Mouse (Mus musculus) midbrain, embryonic 16.5 days (tissue): ENCODE results near the gene Vps16. TPM values are rescaled to one million over a fixed set of nuclear protein-coding genes. Genes with fewer than 3 reads are reported as not detected.

Experiments
- ATAC-seq: fragments of 200-750 bp; cut with Nextera tagmentation; 2 replicates; pipeline ENCODE4 v1.8.0; 2017; ENCODE audit warnings: moderate TSS enrichment
- H3K27ac ChIP-seq: fragments of 300-500 bp; sonication (generic); 2 replicates; pipeline ENCODE4 v1.5.1; 2014; ENCODE audit warnings: mild to moderate bottlenecking, low read length, mixed read lengths
- H3K27me3 ChIP-seq: fragments of 300-500 bp; sonication (generic); 2 replicates; pipeline ENCODE4 v1.6.1; 2014; ENCODE audit warnings: low read depth, low read length, mixed read lengths; ENCODE audit not compliant: control insufficient read depth, insufficient read depth
- H3K36me3 ChIP-seq: fragments of 300-500 bp; sonication (generic); 2 replicates; pipeline ENCODE4 v1.6.1; 2014; ENCODE audit warnings: mild to moderate bottlenecking, low read length, moderate library complexity, mixed read lengths; ENCODE audit not compliant: control insufficient read depth, insufficient read depth
- H3K4me1 ChIP-seq: fragments of 300-500 bp; sonication (generic); 2 replicates; pipeline ENCODE4 v1.6.1; 2014; ENCODE audit warnings: mild to moderate bottlenecking, low read length, mixed read lengths; ENCODE audit not compliant: control insufficient read depth, insufficient read depth
- H3K4me2 ChIP-seq: fragments of 300-500 bp; sonication (generic); 2 replicates; pipeline ENCODE4 v1.6.1; 2014; ENCODE audit warnings: mild to moderate bottlenecking, low read length, mixed read lengths
- H3K4me3 ChIP-seq: fragments of 300-500 bp; sonication (generic); 2 replicates; pipeline ENCODE4 v1.5.1; 2014; ENCODE audit warnings: low read depth, mild to moderate bottlenecking, low read length, moderate library complexity, mixed read lengths
- H3K9ac ChIP-seq: fragments of 300-500 bp; sonication (generic); 2 replicates; pipeline ENCODE4 v1.6.1; 2014; ENCODE audit warnings: low read depth, low read length, mixed read lengths
- H3K9me3 ChIP-seq: fragments of 300-500 bp; sonication (generic); replicated peaks from 2 replicates; pipeline ENCODE4 v1.6.1; 2014; ENCODE audit warnings: mild to moderate bottlenecking, low read length, mixed read lengths; ENCODE audit not compliant: control insufficient read depth, poor library complexity, severe bottlenecking
- WGBS: fragments of 180-500 bp; shearing (Covaris S2); extraction: QIAGEN DNeasy Blood & Tissue Kit; methylation state at CpG from one replicate; pipeline ENCODE4 v1.1.7; 2014; 5-methylcytosine and 5-hydroxymethylcytosine counted together
- polyA plus RNA-seq: library from polyadenylated mRNA; unstranded; fragments of >200 nt; fragmentation: Nextera tagmentation; extraction: Ambion mirVana; gene quantifications from 2 replicates; pipeline ENCODE4 v1.2.1, GENCODE M21; 2015

Vps16 gene
- polyA plus RNA-seq, 1 experiment from 2014 or later = 110 TPM

DNA sequence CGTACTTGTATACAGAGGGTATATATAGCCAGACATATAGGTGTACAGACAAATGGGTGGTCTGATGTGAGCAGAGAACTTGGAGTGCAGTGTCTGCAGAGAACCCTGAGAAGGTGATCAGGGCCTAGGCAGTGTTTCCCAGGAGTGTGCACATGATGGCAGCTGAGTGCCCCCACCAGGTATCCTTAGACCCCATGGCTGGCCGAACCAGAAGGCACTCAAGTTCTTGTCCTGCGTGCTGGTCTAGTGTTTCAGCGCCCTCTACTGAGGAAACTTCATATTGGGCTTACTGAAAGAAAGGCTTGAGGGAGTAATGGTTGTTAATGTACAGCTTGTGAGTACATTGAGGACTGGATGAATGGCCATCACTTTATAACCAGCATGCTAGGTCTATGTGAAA lies 9.0 kb downstream of the Vps16 start:
- peak; percentile 39; the same call in 1 of the 2 replicates for ATAC-seq
- no peak overlapping the region for H3K9ac ChIP-seq
- H3K4me1 ChIP-seq = no peaks in the 10 kb centered on the region
- no peaks in the 10 kb centered on the region for H3K27me3 ChIP-seq
- no peak overlapping the region for H3K4me2 ChIP-seq
- no peaks in the 10 kb centered on the region for H3K9me3 ChIP-seq
- peaks cover 9% of the 10 kb centered on the region for H3K36me3 ChIP-seq
- H3K27ac ChIP-seq = no peak overlapping the region
- no peak overlapping the region for H3K4me3 ChIP-seq
- WGBS = 19% methylated on average over 4 of the region's 4 CpGs

- H3K9ac ChIP-seq = no peak overlapping the region
- no peak overlapping the region for H3K27ac ChIP-seq
- H3K27me3 ChIP-seq = no peaks in the 10 kb centered on the region
- ATAC-seq = no peak
- peaks cover 32% of the 10 kb centered on the region for H3K36me3 ChIP-seq
- H3K4me2 ChIP-seq = no peak overlapping the region
- H3K4me3 ChIP-seq = no peak overlapping the region
- H3K4me1 ChIP-seq = no peaks in the 10 kb centered on the region
- no peaks in the 10 kb centered on the region for H3K9me3 ChIP-seq
- 98% methylated on average over 1 of the region's 1 CpGs for WGBS
These were observed 12.6 kb downstream of the Vps16 start for GRCm38 (mm10) chr2:130436769-130437168.

DNA sequence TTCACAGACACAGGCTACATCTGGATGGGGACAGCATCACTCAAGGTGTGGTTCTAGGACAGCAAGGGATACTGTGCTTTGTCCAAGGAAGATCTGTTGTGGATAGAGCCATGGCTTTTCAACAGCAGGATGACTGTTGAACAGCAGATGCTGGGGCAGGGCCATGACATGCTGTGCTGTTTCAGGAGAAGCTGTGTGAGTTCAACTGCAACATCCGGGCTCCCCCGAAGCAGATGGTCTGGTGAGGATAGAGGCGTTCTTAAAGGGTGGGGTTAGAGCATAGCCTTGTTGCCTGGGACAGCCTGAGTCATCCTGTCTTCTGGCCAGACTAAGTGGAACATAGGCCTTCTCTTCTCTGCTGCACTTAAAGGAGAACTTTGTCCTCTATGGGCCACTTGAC lies 14.7 kb downstream of the Vps16 start:
- Histone ChIP-seq H3K27me3 (no peaks in the 10 kb centered on the region), H3K9ac (no peak overlapping the region), H3K4me3 (no peak overlapping the region), H3K9me3 (no peaks in the 10 kb centered on the region), H3K27ac (no peak overlapping the region), H3K4me2 (no peak overlapping the region), H3K4me1 (no peaks in the 10 kb centered on the region), H3K36me3 (peaks cover 39% of the 10 kb centered on the region)
- WGBS = 91% methylated on average over 3 of the region's 3 CpGs
- ATAC-seq = no peak

DNA sequence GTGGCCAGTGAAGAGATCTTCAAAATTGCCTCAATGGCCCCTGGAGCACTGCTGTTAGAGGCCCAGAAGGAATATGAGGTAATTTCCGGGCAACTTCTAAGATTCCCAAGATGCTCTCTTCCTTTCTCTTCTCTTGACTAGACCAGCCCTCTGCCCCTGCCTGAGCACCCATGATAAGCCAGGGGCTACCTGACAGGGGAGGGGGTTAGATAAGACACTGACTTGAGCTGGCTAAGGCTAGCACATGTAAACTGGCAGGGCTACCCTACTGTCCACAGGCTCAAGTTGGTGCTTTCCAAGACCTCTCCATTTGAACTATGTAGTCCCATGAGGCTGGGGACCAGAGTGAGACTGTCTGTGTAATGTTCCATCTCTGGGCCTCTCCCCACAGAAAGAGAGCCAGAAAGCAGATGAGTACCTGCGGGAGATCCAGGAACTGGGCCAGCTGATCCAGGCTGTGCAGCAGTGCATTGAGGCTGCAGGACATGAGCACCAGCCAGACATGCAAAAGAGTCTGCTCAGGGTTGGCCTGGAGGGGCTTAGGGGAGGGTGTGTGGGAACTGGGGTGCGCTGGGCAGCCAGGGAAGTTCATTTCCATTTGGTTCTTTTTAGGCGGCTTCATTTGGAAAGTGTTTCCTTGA lies 15.8 kb downstream of the Vps16 start:
- Histone ChIP-seq H3K4me1 (no peaks in the 10 kb centered on the region), H3K27me3 (no peaks in the 10 kb centered on the region), H3K4me3 (no peak overlapping the region), H3K4me2 (no peak overlapping the region), H3K9ac (no peak overlapping the region), H3K9me3 (no peaks in the 10 kb centered on the region), H3K36me3 (peaks cover 39% of the 10 kb centered on the region), H3K27ac (no peak overlapping the region)
- no peak for ATAC-seq
- WGBS = 93% methylated on average over 4 of the region's 4 CpGs

GRCm38 (mm10) chr2:130442162-130442561 lies 18.0 kb downstream of the Vps16 start:
- peaks cover 39% of the 10 kb centered on the region for H3K36me3 ChIP-seq

GRCm38 (mm10) chr2:130448449-130448848 lies 24.3 kb downstream of the Vps16 start:
- Histone ChIP-seq H3K4me1 (peaks cover 23% of the 10 kb centered on the region), H3K27ac (no peak overlapping the region)
- ATAC-seq = no peak

More at GRCm38 (mm10) chr2:130442162-130442561, 18.0 kb downstream of the Vps16 start:
- Histone ChIP-seq H3K4me2 (no peak overlapping the region), H3K9me3 (no peaks in the 10 kb centered on the region), H3K9ac (no peak overlapping the region), H3K27me3 (no peaks in the 10 kb centered on the region), H3K4me1 (no peaks in the 10 kb centered on the region), H3K27ac (no peak overlapping the region), H3K4me3 (no peak overlapping the region)
- 71% methylated on average over 10 of the region's 10 CpGs for WGBS
- ATAC-seq = no peak

DNA sequence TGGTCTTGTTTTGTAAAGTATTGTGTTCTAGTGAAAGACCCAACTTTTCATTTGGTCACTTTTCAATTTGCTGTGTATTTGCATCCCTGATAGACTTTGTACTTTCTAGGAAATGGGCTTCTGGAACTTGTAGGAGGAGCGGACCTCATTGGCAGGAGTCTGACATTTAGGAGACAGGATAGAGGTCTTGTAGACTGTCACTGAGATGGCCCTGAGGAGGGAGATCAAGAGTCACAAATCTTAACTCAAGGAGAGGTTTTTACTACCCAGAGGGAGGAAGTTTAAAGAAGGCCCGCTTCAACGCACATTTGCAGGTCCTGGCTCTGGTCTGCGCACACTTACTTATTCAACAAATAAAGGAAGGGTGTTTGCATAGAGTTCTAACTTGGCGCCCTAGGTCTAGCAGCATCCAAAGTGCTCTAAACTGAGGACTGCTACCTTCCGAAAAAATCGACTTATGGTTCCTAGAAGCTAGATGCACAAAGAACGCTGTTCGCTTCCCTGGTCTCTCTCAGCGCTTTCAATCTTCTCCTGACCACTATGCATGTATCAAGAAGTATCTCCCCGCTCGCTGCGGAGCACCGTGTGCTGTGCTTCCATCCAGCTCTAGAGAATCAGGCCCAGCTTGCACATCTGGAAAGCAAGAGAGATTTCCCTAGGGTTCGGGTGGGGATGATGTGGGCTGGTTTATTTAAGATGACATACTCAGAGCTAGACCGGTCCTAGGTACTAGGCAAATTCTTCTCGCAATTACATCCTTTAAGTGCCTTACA lies 25.1 kb downstream of the Vps16 start:
- Histone ChIP-seq H3K4me1 (peaks cover 24% of the 10 kb centered on the region), H3K4me3 (peak overlapping the region; percentile 95), H3K27ac (peak overlapping the region; percentile 88; the same call in 1 of the 2 replicates), H3K9ac (peak overlapping the region; percentile 95), H3K36me3 (no peaks in the 10 kb centered on the region), H3K4me2 (peak overlapping the region; percentile 93), H3K9me3 (no peaks in the 10 kb centered on the region), H3K27me3 (no peaks in the 10 kb centered on the region)
- WGBS = 10% methylated on average over 17 of the region's 17 CpGs
- peak; percentile 38; the same call in 1 of the 2 replicates for ATAC-seq

More at GRCm38 (mm10) chr2:130448449-130448848, 24.3 kb downstream of the Vps16 start:
- Histone ChIP-seq H3K9ac (no peak overlapping the region), H3K27me3 (no peaks in the 10 kb centered on the region), H3K4me3 (no peak overlapping the region), H3K9me3 (no peaks in the 10 kb centered on the region), H3K36me3 (no peaks in the 10 kb centered on the region), H3K4me2 (no peak overlapping the region)

GRCm38 (mm10) chr2:130449794-130450433 lies 25.8 kb downstream of the Vps16 start, which contains the start of gene Ptpra:
Ptpra (plus strand) TSS chr2:130450278.
- no peaks in the 10 kb centered on the region for H3K9me3 ChIP-seq
- peak within 1 kb of the TSS; percentile 88 for H3K27ac ChIP-seq
- no peaks in the 10 kb centered on the region for H3K36me3 ChIP-seq
- H3K4me1 ChIP-seq = peaks cover 24% of the 10 kb centered on the region
- no peaks in the 10 kb centered on the region for H3K27me3 ChIP-seq
- ATAC-seq = peak; percentile 97
- H3K4me2 ChIP-seq = peak within 1 kb of the TSS; percentile 93
- peak within 1 kb of the TSS; percentile 95 for H3K9ac ChIP-seq
- H3K4me3 ChIP-seq = peak within 1 kb of the TSS; percentile 95
- 0% methylated on average over 42 of the region's 50 CpGs for WGBS

DNA sequence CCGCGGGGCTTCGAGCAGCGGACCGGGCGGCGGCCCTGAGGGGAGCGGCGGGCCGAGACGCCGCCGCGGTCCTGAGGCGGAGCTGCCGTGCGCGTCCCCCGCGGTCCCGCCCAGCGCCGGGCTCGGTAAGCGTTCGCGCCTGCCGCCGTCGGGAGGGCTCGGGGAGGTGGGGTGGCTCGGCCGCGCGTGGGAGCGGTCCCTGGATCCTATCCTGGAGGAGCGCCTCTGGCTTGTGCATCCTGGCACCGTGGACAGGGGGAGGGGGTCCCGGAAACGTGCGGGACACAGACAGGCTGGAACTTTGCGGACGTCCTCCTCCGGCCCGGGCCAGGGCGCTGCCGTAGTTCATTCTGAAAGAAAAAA lies 26.3 kb downstream of the Vps16 start:
- Histone ChIP-seq H3K4me2 (peak overlapping the region; percentile 93), H3K27me3 (no peaks in the 10 kb centered on the region), H3K9me3 (no peaks in the 10 kb centered on the region), H3K4me3 (peak overlapping the region; percentile 95), H3K36me3 (no peaks in the 10 kb centered on the region), H3K4me1 (peaks cover 24% of the 10 kb centered on the region), H3K9ac (peak overlapping the region; percentile 95), H3K27ac (peak overlapping the region; percentile 88)
- WGBS = under 1% methylated on average over 26 of the region's 47 CpGs
- peak; percentile 84 for ATAC-seq
